Comparison of ENCODE assay signal across 10 mouse cellular contexts in genomic region chr1:170064083-170064494, GRCm38 (mm10). TPM values are rescaled to one million over a fixed set of nuclear protein-coding genes. Genes with fewer than 3 reads are reported as not detected.
A peak's percentile ranks its signal among the peaks of the same experiment; 100 is the strongest.
DNase-seq lines count a peak whose midpoint lies in the region; ATAC-seq and TF ChIP-seq lines count a peak whose summit lies in the region.
"Had no signal": no experiment of that assay in that cellular context is flagged by ENCODE, and none has a peak within 500 bp of the region (broad histone marks: within the 10 kb centered on the region; RNA-seq: fewer than 3 reads in every experiment).

No protein-coding gene starts in this region.

- H3K4me1 ChIP-seq in lung, adult 2 months (ENCODE audit: control insufficient read depth, insufficient read depth, low read length): no peaks in the 10 kb centered on the region; the same call in 1 of the 2 replicates
- H3K4me1 ChIP-seq in heart, embryonic 15.5 days (replicated peaks): peaks cover 28% of the 10 kb centered on the region
- peaks cover 16% of the 10 kb centered on the region; the same call in 1 of the 2 replicates for H3K4me1 ChIP-seq in limb, embryonic 14.5 days (ENCODE audit: control insufficient read depth, insufficient read depth, low read length)
- no peaks in the 10 kb centered on the region for H3K4me1 ChIP-seq in midbrain, embryonic 13.5 days (replicated peaks)

- no peak overlapping the region for H3K4me3 ChIP-seq in lung, adult 2 months (replicated peaks; ENCODE audit: extremely low read depth, low read depth, low read length)
- no peak overlapping the region for H3K4me3 ChIP-seq in heart, embryonic 15.5 days
- no peak overlapping the region for H3K4me3 ChIP-seq in limb, embryonic 14.5 days (replicated peaks; ENCODE audit: low read length)
- H3K4me3 ChIP-seq in midbrain, embryonic 13.5 days (replicated peaks): no peak overlapping the region

- H3K4me2 ChIP-seq in heart, embryonic 15.5 days: peak overlapping the region; percentile 19; the same call in 1 of the 2 replicates
- H3K4me2 ChIP-seq in limb, embryonic 14.5 days (replicated peaks; ENCODE audit: low read depth, low read length, severe bottlenecking): no peak overlapping the region
- no peak overlapping the region for H3K4me2 ChIP-seq in midbrain, embryonic 13.5 days (replicated peaks)

- H3K27ac ChIP-seq in heart, embryonic 15.5 days: peak overlapping the region; percentile 52
- H3K27ac ChIP-seq in limb, embryonic 14.5 days (replicated peaks; ENCODE audit: low read depth, low read length): peak overlapping the region; percentile 39; the same call in 1 of the 2 replicates
- H3K27ac ChIP-seq in midbrain, embryonic 13.5 days: no peak overlapping the region
- H3K27ac ChIP-seq: liver, embryonic 14.5 days had no signal

- peak; percentile 29 to 30 for DNase-seq in lung, adult 18-20 months
- no peak for DNase-seq in lung, adult 2 months
- peak; percentile 53 for DNase-seq in limb, embryonic 14.5 days (ENCODE audit: low spot score)
- DNase-seq in testis, postnatal 14 days (ENCODE audit: low spot score): peak; percentile 21
- no peak for DNase-seq in layer of hippocampus, postnatal 36 days
- no peak for DNase-seq in frontal cortex, postnatal 25 days (ENCODE audit: low spot score in 2 of 2)
- DNase-seq: right cerebral cortex, postnatal 14 days had no signal

- no peaks in the 10 kb centered on the region for H3K27me3 ChIP-seq in heart, embryonic 15.5 days
- no peaks in the 10 kb centered on the region for H3K27me3 ChIP-seq in limb, embryonic 14.5 days (ENCODE audit: control insufficient read depth, insufficient read depth, low read length)
- no peaks in the 10 kb centered on the region for H3K27me3 ChIP-seq in midbrain, embryonic 13.5 days

- TF ChIP-seq CTCF in lung, adult 2 months (IDR thresholded peaks at IDR 0.05; ENCODE audit: insufficient read depth, low read length): no peak

- no peak for TF ChIP-seq POLR2A in lung, adult 2 months (IDR thresholded peaks at IDR 0.05; ENCODE audit: borderline replicate concordance, extremely low read depth, low read depth, low read length)
- TF ChIP-seq POLR2A in limb, embryonic 14.5 days (IDR thresholded peaks at IDR 0.05; ENCODE audit: borderline replicate concordance, extremely low read depth, insufficient read depth, insufficient read length): no peak

- H3K36me3 ChIP-seq in heart, embryonic 15.5 days: no peaks in the 10 kb centered on the region
- peaks cover 14% of the 10 kb centered on the region; the same call in 1 of the 2 replicates for H3K36me3 ChIP-seq in limb, embryonic 14.5 days (ENCODE audit: control insufficient read depth, insufficient read depth, low read length)
- no peaks in the 10 kb centered on the region for H3K36me3 ChIP-seq in midbrain, embryonic 13.5 days

- no peaks in the 10 kb centered on the region for H3K9me3 ChIP-seq in heart, embryonic 15.5 days (replicated peaks)
- no peaks in the 10 kb centered on the region for H3K9me3 ChIP-seq in limb, embryonic 14.5 days (ENCODE audit: control insufficient read depth, low read length)
- no peaks in the 10 kb centered on the region for H3K9me3 ChIP-seq in midbrain, embryonic 13.5 days

- H3K9ac ChIP-seq in heart, embryonic 15.5 days: no peak overlapping the region
- no peak overlapping the region for H3K9ac ChIP-seq in limb, embryonic 14.5 days (ENCODE audit: low read depth, low read length, severe bottlenecking)
- H3K9ac ChIP-seq in midbrain, embryonic 13.5 days (replicated peaks): no peak overlapping the region
- H3K9ac ChIP-seq: liver, embryonic 14.5 days had no signal

- 12% methylated on average over 9 of the region's 9 CpGs for WGBS in lung, adult 2 months
- WGBS in heart, embryonic 15.5 days: 18% methylated on average over 9 of the region's 9 CpGs
- 59% methylated on average over 9 of the region's 9 CpGs for WGBS in limb, embryonic 14.5 days
- 68% methylated on average over 9 of the region's 9 CpGs for WGBS in midbrain, embryonic 13.5 days

- peak; percentile 87 for ATAC-seq in heart, embryonic 15.5 days (replicated peaks; ENCODE audit: insufficient number of reproducible peaks, insufficient read depth, low FRiP score, low read depth)
- ATAC-seq in limb, embryonic 14.5 days (ENCODE audit: low FRiP score, low read depth): peak; percentile 66
- no peak for ATAC-seq in midbrain, embryonic 13.5 days

RNA-seq across cellular contexts. Expression of gene Ddr2, which starts 46.5 kb away (rescaled TPM):
- polyA plus RNA-seq in lung, adult 2 months (2012; rRNA removed): 31.3 and 42.6 TPM in 2 replicates
- polyA plus RNA-seq in heart, embryonic 15.5 days (2015; fragmentation: Nextera tagmentation; extraction: Ambion mirVana): 12.0 and 17.1 TPM in 2 replicates
- polyA plus RNA-seq in limb, embryonic 14.5 days (2012; rRNA removed): 64.1 and 68.2 TPM in 2 replicates
- polyA plus RNA-seq in limb, embryonic 14.5 days (2014; fragmentation: Nextera tagmentation; extraction: Ambion mirVana): 86.7 and 100.0 TPM in 2 replicates
- total RNA-seq in layer of hippocampus, postnatal 36 days (2021): 1 to 10 TPM; 4.6 to 7.7 TPM
- polyA plus RNA-seq in midbrain, embryonic 13.5 days (2015; fragmentation: Nextera tagmentation; extraction: Ambion mirVana): 7.4 and 8.4 TPM in 2 replicates

Comparison
In these comparisons a context has a peak if more than half of its experiments do, and no peak if none do; other contexts are left out.
1. DNase-seq: peak in lung, adult 18-20 months (2 of 2), limb, embryonic 14.5 days (single experiment) and testis, postnatal 14 days (single experiment); none in lung, adult 2 months (single experiment), layer of hippocampus, postnatal 36 days (0 of 2) and frontal cortex, postnatal 25 days (0 of 2).